Mouse (Mus musculus): Measurements from ENCODE around the gene Inka1. TPM values are rescaled to one million over a fixed set of nuclear protein-coding genes. Genes with fewer than 3 reads are reported as not detected.
"Not testable (repeated sequence)": the region's sequence is repeated elsewhere in the genome, so short reads cannot be mapped to it uniquely, and the experiment has no call there.

The Inka1 gene
- polyA plus RNA-seq (2016; fragmentation: Nextera tagmentation; extraction: Ambion mirVana) = 99.3 and 112 TPM in 2 replicates

GRCm38 (mm10) chr9:107985131-107986119, at the start of gene Inka1:
Gene Inka1, minus strand, starts transcription at chr9:107985879.
- DNase-seq (ENCODE audit: low spot score) = peak; percentile 95
- Histone ChIP-seq H3K36me3 (replicated peaks) (peaks cover 7% of the 10 kb centered on the region; the same call in 1 of the 2 replicates), H3K4me1 (peaks cover 77% of the 10 kb centered on the region), H3K27ac (replicated peaks) (peak within 1 kb of the TSS; percentile 95), H3K9me3 (no peaks in the 10 kb centered on the region), H3K4me3 (peak within 1 kb of the TSS; percentile 81), H3K27me3 (replicated peaks; ENCODE audit: low read depth, poor library complexity, severe bottlenecking) (peaks cover 12% of the 10 kb centered on the region; the same call in 1 of the 2 replicates)
- under 1% methylated on average over 58 of the region's 58 CpGs for WGBS

GRCm38 (mm10) chr9:108032126-108032525, 46.4 kb upstream of the Inka1 start:
- no peaks in the 10 kb centered on the region for H3K27me3 ChIP-seq (replicated peaks; ENCODE audit: low read depth, poor library complexity, severe bottlenecking)
- no peak overlapping the region for H3K4me3 ChIP-seq
- H3K9me3 ChIP-seq = no peaks in the 10 kb centered on the region
- H3K4me1 ChIP-seq = no peaks in the 10 kb centered on the region
- peaks cover 89% of the 10 kb centered on the region for H3K36me3 ChIP-seq (replicated peaks)
- H3K27ac ChIP-seq (replicated peaks) = no peak overlapping the region
- no peak for DNase-seq (ENCODE audit: low spot score)
- 88% methylated on average over 5 of the region's 5 CpGs for WGBS

GRCm38 (mm10) chr9:108027867-108028266, 42.2 kb upstream of the Inka1 start:
- no peaks in the 10 kb centered on the region for H3K9me3 ChIP-seq
- WGBS = 98% methylated on average over 3 of the region's 3 CpGs

GRCm38 (mm10) chr9:108026584-108026983, 40.9 kb upstream of the Inka1 start:
- Histone ChIP-seq H3K4me1 (no peaks in the 10 kb centered on the region), H3K36me3 (replicated peaks) (peaks cover 70% of the 10 kb centered on the region), H3K9me3 (no peaks in the 10 kb centered on the region), H3K27me3 (replicated peaks; ENCODE audit: low read depth, poor library complexity, severe bottlenecking) (no peaks in the 10 kb centered on the region), H3K27ac (replicated peaks) (no peak overlapping the region), H3K4me3 (no peak overlapping the region)
- DNase-seq (ENCODE audit: low spot score) = no peak
- WGBS = 90% methylated on average over 3 of the region's 3 CpGs

More at GRCm38 (mm10) chr9:108027867-108028266, 42.2 kb upstream of the Inka1 start:
- Histone ChIP-seq H3K4me1 (no peaks in the 10 kb centered on the region), H3K27ac (replicated peaks) (no peak overlapping the region), H3K27me3 (replicated peaks; ENCODE audit: low read depth, poor library complexity, severe bottlenecking) (no peaks in the 10 kb centered on the region), H3K36me3 (replicated peaks) (peaks cover 83% of the 10 kb centered on the region), H3K4me3 (no peak overlapping the region)
- DNase-seq (ENCODE audit: low spot score) = no peak

- no peaks in the 10 kb centered on the region for H3K27me3 ChIP-seq (replicated peaks; ENCODE audit: low read depth, poor library complexity, severe bottlenecking)
- no peaks in the 10 kb centered on the region for H3K4me1 ChIP-seq
- no peak overlapping the region for H3K27ac ChIP-seq (replicated peaks)
- whole genome bisulfite sequencing = 94% methylated on average over 3 of the region's 3 CpGs
- H3K9me3 ChIP-seq = no peaks in the 10 kb centered on the region
- no peak for DNase-seq (ENCODE audit: low spot score)
- peaks cover 51% of the 10 kb centered on the region for H3K36me3 ChIP-seq (replicated peaks)
- H3K4me3 ChIP-seq = no peak overlapping the region
Observed at GRCm38 (mm10) chr9:108023216-108023615, 37.5 kb upstream of the Inka1 start.

- 88% methylated on average over 1 of the region's 1 CpGs for WGBS
- H3K27ac ChIP-seq (replicated peaks) = no peak overlapping the region
- H3K9me3 ChIP-seq = no peaks in the 10 kb centered on the region
- no peaks in the 10 kb centered on the region for H3K27me3 ChIP-seq (replicated peaks; ENCODE audit: low read depth, poor library complexity, severe bottlenecking)
- peaks cover 44% of the 10 kb centered on the region for H3K36me3 ChIP-seq (replicated peaks)
- H3K4me3 ChIP-seq = no peak overlapping the region
- DNase-seq (ENCODE audit: low spot score) = no peak
- no peaks in the 10 kb centered on the region for H3K4me1 ChIP-seq
Observed at GRCm38 (mm10) chr9:108020741-108021140, 35.1 kb upstream of the Inka1 start.

GRCm38 (mm10) chr9:108017127-108017526, 31.4 kb upstream of the Inka1 start:
- Histone ChIP-seq H3K4me1 (no peaks in the 10 kb centered on the region), H3K27ac (replicated peaks) (no peak overlapping the region), H3K4me3 (no peak overlapping the region), H3K9me3 (no peaks in the 10 kb centered on the region), H3K27me3 (replicated peaks; ENCODE audit: low read depth, poor library complexity, severe bottlenecking) (no peaks in the 10 kb centered on the region), H3K36me3 (replicated peaks) (peaks cover 55% of the 10 kb centered on the region)
- no peak for DNase-seq (ENCODE audit: low spot score)
- WGBS = 86% methylated on average over 3 of the region's 3 CpGs

GRCm38 (mm10) chr9:108013577-108013976, 27.9 kb upstream of the Inka1 start:
- H3K27me3 ChIP-seq (replicated peaks; ENCODE audit: low read depth, poor library complexity, severe bottlenecking); H3K4me1 ChIP-seq; H3K4me3 ChIP-seq; H3K27ac ChIP-seq (replicated peaks); H3K9me3 ChIP-seq; DNase-seq (ENCODE audit: low spot score): not testable (repeated sequence)
- H3K36me3 ChIP-seq (replicated peaks) = peaks cover 70% of the 10 kb centered on the region
- 95% methylated on average over 2 of the region's 2 CpGs for WGBS

GRCm38 (mm10) chr9:108010385-108010784, 24.7 kb upstream of the Inka1 start:
- no peak for DNase-seq (ENCODE audit: low spot score)
- no peaks in the 10 kb centered on the region for H3K4me1 ChIP-seq
- no peaks in the 10 kb centered on the region for H3K9me3 ChIP-seq
- H3K27ac ChIP-seq (replicated peaks) = no peak overlapping the region
- H3K4me3 ChIP-seq = no peak overlapping the region
- no peaks in the 10 kb centered on the region for H3K27me3 ChIP-seq (replicated peaks; ENCODE audit: low read depth, poor library complexity, severe bottlenecking)
- H3K36me3 ChIP-seq (replicated peaks) = peaks cover 54% of the 10 kb centered on the region

GRCm38 (mm10) chr9:108008041-108008440, 22.4 kb upstream of the Inka1 start:
- WGBS = 93% methylated on average over 5 of the region's 5 CpGs
- Histone ChIP-seq H3K9me3 (no peaks in the 10 kb centered on the region), H3K27me3 (replicated peaks; ENCODE audit: low read depth, poor library complexity, severe bottlenecking) (no peaks in the 10 kb centered on the region), H3K36me3 (replicated peaks) (peaks cover 44% of the 10 kb centered on the region), H3K4me3 (no peak overlapping the region), H3K4me1 (peaks cover 19% of the 10 kb centered on the region), H3K27ac (replicated peaks) (no peak overlapping the region)
- no peak for DNase-seq (ENCODE audit: low spot score)

GRCm38 (mm10) chr9:108003531-108003890, 17.8 kb upstream of the Inka1 start:
- Histone ChIP-seq H3K9me3 (no peaks in the 10 kb centered on the region), H3K27me3 (replicated peaks; ENCODE audit: low read depth, poor library complexity, severe bottlenecking) (no peaks in the 10 kb centered on the region), H3K4me1 (peaks cover 27% of the 10 kb centered on the region), H3K36me3 (replicated peaks) (peaks cover 16% of the 10 kb centered on the region), H3K27ac (replicated peaks) (peak overlapping the region; percentile 97), H3K4me3 (peak overlapping the region; percentile 97)
- 23% methylated on average over 8 of the region's 8 CpGs for WGBS
- DNase-seq (ENCODE audit: low spot score) = peak; percentile 21

- no peak for DNase-seq (ENCODE audit: low spot score)
- Histone ChIP-seq H3K27ac (replicated peaks) (peak overlapping the region; percentile 97), H3K4me3 (peak overlapping the region; percentile 97), H3K36me3 (replicated peaks) (peaks cover 10% of the 10 kb centered on the region), H3K4me1 (peaks cover 27% of the 10 kb centered on the region), H3K9me3 (no peaks in the 10 kb centered on the region), H3K27me3 (replicated peaks; ENCODE audit: low read depth, poor library complexity, severe bottlenecking) (no peaks in the 10 kb centered on the region)
- under 1% methylated on average over 50 of the region's 50 CpGs for WGBS
Observed at GRCm38 (mm10) chr9:108002778-108003530, 17.3 kb upstream of the Inka1 start.

Measured in embryonic facial prominence, embryonic 10.5 days (tissue).